Mouse (Mus musculus) hindbrain, embryonic 10.5 days (tissue): Measurements from ENCODE around the gene Olfr235. TPM values are rescaled to one million over a fixed set of nuclear protein-coding genes. Genes with fewer than 3 reads are reported as not detected.
"Not testable (repeated sequence)": the region's sequence is repeated elsewhere in the genome, so short reads cannot be mapped to it uniquely, and the experiment has no call there.

ENCODE experiments used
- DNase-seq: peaks from one replicate; pipeline ENCODE4 v3.0.0-alpha.2; 2017; ENCODE audit warnings: low spot score
- H3K27ac ChIP-seq: fragments of 300-500 bp; sonication (generic); 2 replicates; pipeline ENCODE4 v1.5.1; 2016; ENCODE audit warnings: mild to moderate bottlenecking, moderate library complexity
- H3K27me3 ChIP-seq: fragments of 300-500 bp; sonication (generic); 2 replicates; pipeline ENCODE4 v1.6.1; 2016; ENCODE audit warnings: mild to moderate bottlenecking; ENCODE audit not compliant: poor library complexity, insufficient read depth, severe bottlenecking
- H3K36me3 ChIP-seq: fragments of 300-500 bp; sonication (generic); 2 replicates; pipeline ENCODE4 v1.6.1; 2016; ENCODE audit warnings: mild to moderate bottlenecking, moderate library complexity
- H3K4me1 ChIP-seq: fragments of 300-500 bp; sonication (generic); replicated peaks from 2 replicates; pipeline ENCODE4 v1.6.1; 2016; ENCODE audit warnings: mild to moderate bottlenecking
- H3K4me3 ChIP-seq: fragments of 300-500 bp; sonication (generic); 2 replicates; pipeline ENCODE4 v1.5.1; 2016; ENCODE audit warnings: mild to moderate bottlenecking, moderate library complexity
- H3K9me3 ChIP-seq: fragments of 300-500 bp; sonication (generic); 2 replicates; pipeline ENCODE4 v1.6.1; 2016; ENCODE audit warnings: mild to moderate bottlenecking, moderate library complexity
- WGBS: fragments of 180-500 bp; shearing (Covaris S2); methylation state at CpG from one replicate; pipeline ENCODE4 v1.1.7; 2016; 5-methylcytosine and 5-hydroxymethylcytosine counted together
- polyA plus RNA-seq: library from polyadenylated mRNA; unstranded; fragments of >200 nt; fragmentation: Nextera tagmentation; extraction: Ambion mirVana; gene quantifications from 2 replicates; pipeline ENCODE4 v1.2.1, GENCODE M21; 2016

The Olfr235 gene
- polyA plus RNA-seq: not detected in 2 replicates

DNA sequence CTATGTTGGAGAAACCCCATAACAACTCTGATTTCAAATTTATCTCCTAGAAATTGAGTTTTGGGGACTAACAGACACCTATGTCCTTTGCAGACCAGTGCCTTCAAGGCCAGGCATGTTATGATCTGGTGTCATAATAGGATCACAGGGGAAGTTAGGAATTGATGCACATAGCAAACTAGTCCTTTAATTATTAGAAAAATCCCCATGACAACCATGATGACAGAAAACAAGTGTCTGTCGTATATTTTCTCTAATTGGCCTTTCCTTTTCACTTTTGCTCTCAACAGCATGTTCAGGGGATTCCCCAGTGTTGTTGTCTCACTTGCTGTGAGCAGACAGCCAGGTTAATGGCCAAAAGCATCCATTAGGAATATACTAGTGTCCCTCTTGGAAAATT lies at the start of gene Olfr235:
Gene Olfr235 (plus strand): TSS at position 301 of the 400 bp plus-strand sequence.
- DNase-seq: no peak
- H3K9me3 ChIP-seq: no peaks in the 10 kb centered on the region
- H3K4me3 ChIP-seq: no peak within 1 kb of the TSS
- no peaks in the 10 kb centered on the region for H3K27me3 ChIP-seq
- H3K4me1 ChIP-seq: no peaks in the 10 kb centered on the region
- no peak within 1 kb of the TSS for H3K27ac ChIP-seq
- WGBS: 68% methylated on average over 1 of the region's 1 CpGs
- no peaks in the 10 kb centered on the region for H3K36me3 ChIP-seq

DNA sequence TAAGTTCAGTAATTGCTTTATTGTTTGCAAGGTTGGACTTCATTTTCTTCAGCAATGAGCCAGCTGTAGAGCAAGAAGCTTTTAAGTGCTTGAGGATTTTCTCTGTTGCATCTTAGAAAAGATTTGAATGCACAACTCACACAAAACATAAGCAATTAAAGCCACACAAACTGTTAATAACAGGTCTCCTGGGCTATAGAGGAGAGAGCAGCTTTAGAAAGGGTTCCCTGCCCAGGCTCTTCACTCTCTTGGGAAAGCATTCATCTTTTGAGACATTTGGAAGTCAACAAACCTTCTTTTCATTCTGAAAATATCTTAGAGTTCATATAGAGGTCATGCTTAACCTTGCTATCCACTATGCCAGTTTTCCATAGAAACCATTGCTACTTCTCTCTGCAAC lies 28.3 kb upstream of the Olfr235 start, which contains the start of gene Olfr1432:
Gene Olfr1432 (minus strand): TSS at position 101 of the 400 bp plus-strand sequence.
- not testable (repeated sequence) for H3K4me1 ChIP-seq, H3K27me3 ChIP-seq, H3K36me3 ChIP-seq, H3K9me3 ChIP-seq, H3K27ac ChIP-seq, H3K4me3 ChIP-seq, DNase-seq

DNA sequence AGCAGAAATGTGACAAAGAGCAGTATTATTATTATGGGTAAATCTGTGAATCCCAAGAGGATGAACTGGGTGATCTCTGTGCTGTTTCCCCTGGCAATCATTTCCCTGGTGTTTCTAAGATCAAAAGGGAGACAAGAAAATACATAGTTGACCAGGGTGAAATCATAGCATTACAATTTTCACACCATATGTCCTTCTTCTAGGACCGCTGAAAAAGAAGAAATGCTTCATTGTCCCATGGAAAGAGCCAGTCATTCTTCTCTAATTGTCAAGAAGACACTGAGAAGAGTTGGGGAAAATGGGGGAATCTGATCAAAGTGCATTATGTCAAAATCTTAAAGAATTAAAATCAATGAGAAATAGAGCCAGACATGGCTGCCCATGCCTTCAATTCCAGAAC lies 19.3 kb upstream of the Olfr235 start, which contains the start of gene Olfr262:
Gene Olfr262 (minus strand): TSS at position 101 of the 400 bp plus-strand sequence.
- Histone ChIP-seq H3K4me3 (no peak within 1 kb of the TSS), H3K9me3 (no peaks in the 10 kb centered on the region), H3K36me3 (no peaks in the 10 kb centered on the region), H3K27me3 (no peaks in the 10 kb centered on the region), H3K4me1 (no peaks in the 10 kb centered on the region), H3K27ac (no peak within 1 kb of the TSS)
- DNase-seq: no peak
- WGBS: 81% methylated on average over 1 of the region's 1 CpGs

DNA sequence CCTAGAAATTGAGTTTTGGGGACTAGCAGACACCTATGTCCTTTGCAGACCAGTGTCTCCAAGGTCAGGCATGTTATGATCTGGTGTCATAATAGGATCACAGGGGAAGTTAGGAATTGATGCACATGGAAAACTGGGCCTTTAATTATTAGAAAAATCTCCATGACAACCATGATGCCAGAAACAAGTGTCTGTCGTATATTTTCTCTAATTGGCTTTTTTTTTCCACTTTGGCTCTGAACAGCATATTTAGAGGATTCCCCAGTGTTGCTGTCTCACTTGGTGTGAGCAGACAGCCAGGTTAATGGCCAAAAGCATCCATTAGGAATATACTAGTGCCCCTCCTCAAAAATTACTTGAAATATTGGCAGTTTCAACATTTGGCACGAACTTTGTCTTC lies 18.7 kb downstream of the Olfr235 start, which contains the start of gene Olfr1434:
Gene Olfr1434 (plus strand): TSS at position 301 of the 400 bp plus-strand sequence.
- H3K4me1 ChIP-seq: no peaks in the 10 kb centered on the region
- no peaks in the 10 kb centered on the region for H3K27me3 ChIP-seq
- no peak within 1 kb of the TSS for H3K27ac ChIP-seq
- no peaks in the 10 kb centered on the region for H3K9me3 ChIP-seq
- WGBS: 75% methylated on average over 2 of the region's 2 CpGs
- DNase-seq: no peak
- no peaks in the 10 kb centered on the region for H3K36me3 ChIP-seq
- no peak within 1 kb of the TSS for H3K4me3 ChIP-seq

DNA sequence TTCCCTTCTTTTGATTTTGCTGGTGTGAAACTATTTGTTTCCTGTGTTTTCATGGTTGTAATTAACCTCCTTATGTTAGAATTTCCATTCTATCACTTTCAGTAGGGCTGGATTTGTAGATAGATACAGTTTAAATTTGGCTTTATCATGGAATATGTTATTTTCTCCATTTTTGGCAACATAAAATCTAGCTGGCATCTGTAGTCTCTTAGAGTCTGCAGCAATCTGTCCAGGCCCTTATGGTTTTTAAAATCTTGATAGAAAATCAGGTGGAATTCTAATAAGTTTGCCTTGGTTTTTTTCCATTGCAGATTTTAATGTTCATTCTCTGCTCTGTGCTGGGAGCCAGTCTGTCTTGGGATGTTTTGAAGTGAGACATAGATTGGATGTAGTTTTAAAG lies 32.1 kb downstream of the Olfr235 start:
- Histone ChIP-seq H3K9me3 (no peaks in the 10 kb centered on the region), H3K4me1 (no peaks in the 10 kb centered on the region), H3K36me3 (no peaks in the 10 kb centered on the region), H3K27me3 (no peaks in the 10 kb centered on the region), H3K4me3 (no peak overlapping the region), H3K27ac (no peak overlapping the region)
- no peak for DNase-seq

DNA sequence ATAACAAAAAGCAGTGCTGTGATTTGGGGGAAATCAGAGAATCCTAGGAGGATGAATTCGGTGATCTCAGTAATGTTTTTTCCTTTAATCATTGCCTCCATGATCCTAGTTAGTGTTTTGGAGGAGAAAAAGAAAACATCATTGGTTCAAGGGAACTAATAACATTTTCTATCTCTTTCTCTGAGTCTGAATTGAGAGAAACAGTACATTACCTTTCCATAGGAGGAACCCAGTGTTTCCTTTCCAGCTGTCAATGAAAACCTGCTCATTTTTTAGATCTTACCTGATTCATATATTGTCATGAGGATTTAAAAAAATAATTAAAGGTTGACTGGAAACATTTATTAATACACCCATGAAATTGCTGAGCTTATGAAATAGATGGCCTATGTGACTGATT lies 38.2 kb downstream of the Olfr235 start, which contains the start of gene Olfr1436:
Gene Olfr1436 (minus strand): TSS at position 101 of the 400 bp plus-strand sequence.
- not testable (repeated sequence) for H3K36me3 ChIP-seq, DNase-seq, H3K4me1 ChIP-seq, H3K27ac ChIP-seq, H3K9me3 ChIP-seq, H3K27me3 ChIP-seq, H3K4me3 ChIP-seq
- WGBS: 76% methylated on average over 1 of the region's 1 CpGs

Other genes with a start within 250 kb of the Olfr235 start
- gene Olfr1423, start 219.7 kb upstream of the Olfr235 start, polyA plus RNA-seq: 0.03 and 0.04 TPM in 2 replicates
- not detected in 2 replicates for gene Olfr1424, start 198.3 kb upstream of the Olfr235 start, polyA plus RNA-seq
- not detected in 2 replicates for gene Olfr1425, start 183.3 kb upstream of the Olfr235 start, polyA plus RNA-seq
- gene Olfr1426, start 169.0 kb upstream of the Olfr235 start, polyA plus RNA-seq: not detected in 2 replicates
- not detected in 2 replicates for gene Olfr1427, start 157.7 kb upstream of the Olfr235 start, polyA plus RNA-seq
- gene Olfr1428, start 145.1 kb upstream of the Olfr235 start, polyA plus RNA-seq: not detected in 2 replicates
- not detected in 2 replicates for gene Olfr76, start 137.8 kb upstream of the Olfr235 start, polyA plus RNA-seq
- not detected in 2 replicates for gene Olfr1555-ps1, start 90.9 kb upstream of the Olfr235 start, polyA plus RNA-seq
- not detected in 2 replicates for gene Olfr1431, start 60.4 kb upstream of the Olfr235 start, polyA plus RNA-seq
- not detected in 2 replicates for gene Olfr1432, start 28.4 kb upstream of the Olfr235 start, polyA plus RNA-seq
- gene Olfr262, start 19.4 kb upstream of the Olfr235 start, polyA plus RNA-seq: not detected in 2 replicates
- not detected in 2 replicates for gene Olfr1434, start 18.8 kb downstream of the Olfr235 start, polyA plus RNA-seq
- gene Olfr1436, start 38.1 kb downstream of the Olfr235 start, polyA plus RNA-seq: not detected in 2 replicates
- gene Olfr1437, start 64.1 kb downstream of the Olfr235 start, polyA plus RNA-seq: not detected in 2 replicates
- gene Olfr1438-ps1, start 74.9 kb downstream of the Olfr235 start, polyA plus RNA-seq: not detected in 2 replicates
- gene Olfr1440, start 126.2 kb downstream of the Olfr235 start, polyA plus RNA-seq: not detected in 2 replicates
- not detected in 2 replicates for gene Olfr1441, start 156.4 kb downstream of the Olfr235 start, polyA plus RNA-seq
- not detected in 2 replicates for gene Pfpl, start 166.9 kb downstream of the Olfr235 start, polyA plus RNA-seq
- 0.24 and 0.35 TPM in 2 replicates for gene Mpeg1, start 199.7 kb downstream of the Olfr235 start, polyA plus RNA-seq
- 56.5 and 65.2 TPM in 2 replicates for gene Dtx4, start 240.4 kb downstream of the Olfr235 start, polyA plus RNA-seq